Mouse (Mus musculus) olfactory bulb, adult 2 months (tissue): ENCODE results near the gene Iqgap3.

Experiments
- CTCF ChIP-seq: fragments of 200-500 bp; IDR thresholded peaks from 2 replicates; pipeline ENCODE4 v1.5.1; 2012; ENCODE audit warnings: low read depth, mild to moderate bottlenecking, low read length, moderate library complexity; ENCODE audit not compliant: insufficient read depth
- POLR2A ChIP-seq: fragments of 200-500 bp; IDR thresholded peaks from 2 replicates; pipeline ENCODE4 v1.6.1; 2012; ENCODE audit warnings: mild to moderate bottlenecking, low read depth, low read length, moderate library complexity; ENCODE audit not compliant: insufficient read depth

- no peak for TF ChIP-seq POLR2A
- no peak for TF ChIP-seq CTCF
Observed at GRCm38 (mm10) chr3:88145411-88145782, 63.6 kb downstream of the Iqgap3 start.
